Mouse (Mus musculus) liver, adult 2 months (tissue): ENCODE data around the gene Inafm1. TPM values are rescaled to one million over a fixed set of nuclear protein-coding genes. Genes with fewer than 3 reads are reported as not detected.
A peak's percentile ranks its signal among the peaks of the same experiment; 100 is the strongest.

Experiments used
- DNase-seq: peaks from one replicate; pipeline ENCODE4 v3.0.0-alpha.2; 2011; ENCODE audit warnings: low read depth, low spot score; ENCODE audit errors: extremely low read depth
- H3K27ac ChIP-seq: fragments of 200-500 bp; replicated peaks from 2 replicates; pipeline ENCODE4 v1.5.1; 2012; ENCODE audit warnings: low read depth, mild to moderate bottlenecking, control low read depth, inconsistent platforms, low read length; ENCODE audit not compliant: insufficient read depth
- H3K27me3 ChIP-seq: fragments of 200-500 bp; 2 replicates; pipeline ENCODE4 v1.6.1; 2012; ENCODE audit warnings: mild to moderate bottlenecking, moderate library complexity, low read length, inconsistent platforms; ENCODE audit not compliant: control insufficient read depth, insufficient read depth
- H3K36me3 ChIP-seq: fragments of 200-500 bp; 2 replicates; pipeline ENCODE4 v1.6.1; 2012; ENCODE audit warnings: low read length, inconsistent platforms; ENCODE audit not compliant: control insufficient read depth, insufficient read depth
- H3K4me1 ChIP-seq: fragments of 200-500 bp; 2 replicates; pipeline ENCODE4 v1.6.1; 2011; ENCODE audit warnings: low read length; ENCODE audit not compliant: control insufficient read depth, insufficient read depth
- H3K4me3 ChIP-seq: fragments of 200-500 bp; 2 replicates; pipeline ENCODE4 v1.5.1; 2011; ENCODE audit warnings: low read depth, mild to moderate bottlenecking, control low read depth, low read length, moderate library complexity; ENCODE audit not compliant: insufficient read depth
- H3K79me2 ChIP-seq: fragments of 200-500 bp; 2 replicates; pipeline ENCODE4 v1.6.1; 2012; ENCODE audit warnings: inconsistent platforms, mild to moderate bottlenecking, low read length, moderate library complexity; ENCODE audit not compliant: control insufficient read depth, insufficient read depth
- H3K9ac ChIP-seq: fragments of 200-500 bp; 2 replicates; pipeline ENCODE4 v1.6.1; 2012; ENCODE audit warnings: low read depth, mild to moderate bottlenecking, control low read depth, inconsistent platforms, low read length
- CTCF ChIP-seq: fragments of 200-500 bp; IDR thresholded peaks from 2 replicates; pipeline ENCODE4 v1.5.1; 2011; ENCODE audit warnings: low read depth, low read length, control low read depth
- POLR2A ChIP-seq: fragments of 200-500 bp; IDR thresholded peaks from 2 replicates; pipeline ENCODE4 v1.6.1; 2011; ENCODE audit warnings: low read length, control low read depth; ENCODE audit not compliant: insufficient read depth; ENCODE audit errors: extremely low read depth
- WGBS: fragments of 180-500 bp; shearing (Covaris S2); methylation state at CpG from one replicate; pipeline ENCODE4 v1.1.7; 2018; 5-methylcytosine and 5-hydroxymethylcytosine counted together
- polyA plus RNA-seq: library from polyadenylated mRNA; depleted of rRNA; stranded (reverse); fragments of >200 nt; gene quantifications from 2 replicates; pipeline ENCODE4 v1.2.3, GENCODE M21; 2012
- total RNA-seq: library from RNA; depleted of rRNA; stranded (reverse); fragments of >200 nt; gene quantifications from 2 replicates; pipeline ENCODE4 v1.2.3, GENCODE M21; 2014

Inafm1 gene
- total and polyA plus RNA-seq, 2 experiments: 1.9 to 8.8 TPM

DNA sequence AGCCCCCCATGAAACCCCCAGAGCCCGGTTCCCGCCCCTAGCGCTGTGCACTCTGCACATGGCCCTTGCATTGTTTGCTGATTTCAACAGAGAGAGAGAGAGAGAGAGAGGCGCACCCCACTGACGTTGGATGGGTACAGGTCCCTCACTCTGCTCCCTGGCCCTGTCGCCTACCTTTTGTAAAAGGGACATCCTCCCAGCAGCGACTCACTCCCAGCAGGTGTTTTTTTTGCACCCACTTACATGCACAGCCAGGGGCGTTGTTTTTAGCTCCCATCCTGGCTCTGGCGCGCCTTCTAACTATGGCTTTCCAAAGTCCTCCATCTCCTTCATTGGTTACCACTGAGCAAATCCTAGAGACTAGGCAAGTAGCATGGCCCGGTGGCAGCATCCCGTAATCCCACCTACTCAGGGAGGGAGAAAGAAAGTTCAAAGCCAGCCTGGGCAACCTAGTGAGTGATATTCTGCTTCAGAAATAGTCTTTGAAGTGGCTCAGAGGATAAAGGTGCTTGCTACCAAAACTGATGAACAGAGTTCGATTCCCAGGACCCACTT, 40.9 kb upstream of the Inafm1 start:
- TF ChIP-seq CTCF (no peak), POLR2A (no peak)
- Histone ChIP-seq H3K9ac (peak overlapping the region; percentile 99), H3K36me3 (peaks cover 3% of the 10 kb centered on the region; the same call in 1 of the 2 replicates), H3K27me3 (no peaks in the 10 kb centered on the region), H3K79me2 (peaks cover 5% of the 10 kb centered on the region; the same call in 1 of the 2 replicates), H3K27ac (peak overlapping the region; percentile 95), H3K4me1 (peaks cover 14% of the 10 kb centered on the region), H3K4me3 (peak overlapping the region; percentile 84)
- WGBS: 8% methylated on average over 13 of the region's 13 CpGs
- peak; percentile 81 for DNase-seq

DNA sequence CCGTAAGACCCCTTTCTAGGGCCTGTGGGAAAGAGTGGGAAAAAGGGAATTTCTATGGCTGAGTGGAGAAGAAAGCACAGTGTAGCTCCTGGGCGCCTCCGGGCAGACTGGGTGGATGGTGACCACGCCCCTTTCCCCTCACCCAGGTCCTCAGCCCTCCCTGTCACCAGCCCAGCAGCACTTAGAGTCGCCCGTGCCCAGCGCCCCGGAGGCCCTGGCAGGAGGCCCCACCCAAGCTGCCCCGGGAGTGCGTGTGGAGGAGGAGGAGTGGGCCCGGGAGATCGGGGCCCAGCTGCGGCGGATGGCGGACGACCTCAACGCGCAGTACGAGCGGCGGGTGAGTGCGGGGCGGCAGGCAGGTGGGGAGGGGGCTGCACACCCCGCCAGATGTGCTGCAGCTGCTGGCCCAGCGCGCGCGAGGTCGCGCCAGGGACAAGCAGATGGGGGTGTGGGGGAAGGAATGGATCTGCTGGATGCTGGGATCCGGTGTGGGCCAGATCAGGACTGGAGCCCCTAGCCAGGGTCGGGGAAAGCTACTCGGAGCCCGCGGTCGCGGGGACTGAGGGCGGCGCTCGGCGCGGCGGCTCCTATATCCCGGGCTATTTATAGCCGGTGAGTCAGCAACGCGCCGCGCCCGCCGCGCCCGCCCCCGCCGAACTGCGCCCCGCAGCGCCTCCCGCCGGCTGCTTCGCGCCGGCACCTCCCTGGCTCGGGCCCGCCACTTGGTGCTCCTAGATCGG, 40.2 kb upstream of the Inafm1 start:
- under 1% methylated on average over 59 of the region's 66 CpGs for WGBS
- peaks cover 5% of the 10 kb centered on the region; the same call in 1 of the 2 replicates for H3K79me2 ChIP-seq
- peaks cover 3% of the 10 kb centered on the region; the same call in 1 of the 2 replicates for H3K36me3 ChIP-seq
- TF ChIP-seq CTCF (peak; percentile 43; the same call in 1 of the 2 replicates), POLR2A (peak; percentile 95)
- peaks cover 19% of the 10 kb centered on the region for H3K4me1 ChIP-seq
- H3K9ac ChIP-seq: peak overlapping the region; percentile 99
- H3K4me3 ChIP-seq: peak overlapping the region; percentile 84
- no peak for DNase-seq
- no peaks in the 10 kb centered on the region for H3K27me3 ChIP-seq
- H3K27ac ChIP-seq: peak overlapping the region; percentile 95

DNA sequence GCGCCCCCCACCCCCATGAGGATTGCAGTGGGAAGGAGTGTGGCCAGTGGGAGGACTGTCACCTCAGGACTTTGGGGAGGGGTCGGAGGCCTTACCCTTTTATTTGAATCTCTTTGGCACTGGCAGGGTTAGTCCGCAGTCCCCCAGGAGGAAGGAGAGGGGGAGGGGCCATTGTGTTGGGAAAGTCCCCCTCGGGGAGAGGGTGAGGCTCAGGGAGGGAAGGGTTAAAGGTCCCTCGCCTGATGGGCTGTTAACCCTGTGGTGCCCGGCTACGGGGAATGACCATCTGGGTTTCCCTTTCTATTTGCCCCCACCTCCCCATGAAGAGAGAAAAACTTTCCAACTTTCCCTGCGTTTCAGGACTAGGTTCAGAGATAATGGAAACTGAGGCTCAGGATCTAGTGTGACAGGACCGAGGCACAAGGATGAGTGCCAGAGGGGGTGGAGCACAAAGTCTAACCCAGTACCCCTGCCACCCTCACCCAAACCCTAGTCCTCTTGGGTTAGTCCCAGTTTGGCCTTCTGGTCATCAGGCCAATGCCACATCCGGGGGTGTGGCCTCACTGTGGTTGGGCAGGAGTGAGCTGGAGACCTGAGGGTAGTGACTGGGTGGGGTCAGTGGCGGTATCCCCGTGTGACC, 39.4 kb upstream of the Inafm1 start:
- Histone ChIP-seq H3K79me2 (peaks cover 5% of the 10 kb centered on the region; the same call in 1 of the 2 replicates), H3K9ac (peak overlapping the region; percentile 99), H3K27ac (peak overlapping the region; percentile 95), H3K4me3 (peak overlapping the region; percentile 84), H3K4me1 (peaks cover 20% of the 10 kb centered on the region), H3K36me3 (peaks cover 3% of the 10 kb centered on the region; the same call in 1 of the 2 replicates), H3K27me3 (no peaks in the 10 kb centered on the region)
- DNase-seq: peak; percentile 96
- TF ChIP-seq POLR2A: peak; percentile 51; the same call in 1 of the 2 replicates
- TF ChIP-seq CTCF: no peak
- WGBS: 0% methylated on average over 12 of the region's 12 CpGs

DNA sequence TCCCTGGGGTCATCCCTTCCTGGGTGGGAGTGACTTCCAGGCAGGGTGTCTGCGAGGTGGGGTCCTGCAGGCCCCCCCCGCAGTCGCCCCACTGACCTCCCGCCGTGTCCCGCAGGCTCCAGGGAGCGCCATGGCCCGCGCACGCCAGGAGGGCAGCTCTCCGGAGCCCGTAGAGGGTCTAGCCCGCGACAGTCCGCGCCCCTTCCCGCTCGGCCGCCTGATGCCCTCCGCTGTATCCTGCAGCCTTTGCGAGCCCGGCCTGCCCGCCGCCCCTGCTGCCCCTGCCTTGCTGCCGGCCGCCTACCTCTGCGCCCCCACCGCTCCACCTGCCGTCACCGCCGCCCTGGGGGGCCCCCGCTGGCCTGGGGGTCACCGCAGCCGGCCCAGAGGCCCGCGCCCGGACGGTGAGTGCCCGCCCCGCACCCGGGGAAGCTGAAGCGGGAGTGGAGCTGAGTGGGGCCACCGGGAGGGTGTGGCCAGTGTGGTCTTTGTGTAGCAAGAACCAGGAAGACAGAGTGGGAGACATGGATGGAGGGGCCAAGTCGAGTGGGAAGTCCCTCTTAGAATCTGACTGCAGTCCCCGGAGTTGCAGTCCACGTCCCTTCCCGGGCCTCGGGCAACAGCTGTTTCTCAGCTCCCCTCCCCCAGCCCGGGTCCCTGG, 38.7 kb upstream of the Inafm1 start:
- WGBS: under 1% methylated on average over 49 of the region's 49 CpGs
- TF ChIP-seq CTCF (no peak), POLR2A (0 out of 2 replicates have a peak, but pooled peaks have one; percentile 23)
- DNase-seq: no peak

DNA sequence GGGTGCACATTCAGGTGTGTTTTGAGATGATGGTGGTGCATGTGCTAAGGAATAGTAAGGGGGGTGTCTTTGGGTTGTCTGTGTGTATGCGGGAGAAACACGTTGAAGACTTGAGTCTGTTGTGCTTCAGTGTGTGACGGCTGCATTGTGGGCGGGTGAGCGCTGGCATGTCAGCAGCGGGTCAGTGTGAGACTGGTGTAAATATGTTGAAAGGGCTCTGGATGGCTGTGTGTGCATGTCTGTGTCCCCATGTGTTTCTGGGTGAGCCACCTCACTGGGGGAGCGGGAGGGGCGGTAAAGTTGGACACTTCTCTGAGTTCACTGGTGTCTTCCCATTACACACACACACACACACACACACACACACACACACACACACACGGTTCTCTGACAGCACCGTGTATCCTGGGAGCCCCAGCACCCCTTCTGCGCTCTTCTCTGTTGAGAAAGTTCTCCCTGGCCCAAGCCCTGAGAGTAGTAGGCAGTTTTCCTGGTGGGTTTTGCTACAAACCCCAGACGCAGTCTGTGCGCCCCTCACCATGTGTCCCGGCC, 38.1 kb upstream of the Inafm1 start:
- Histone ChIP-seq H3K9ac (peak overlapping the region; percentile 95), H3K4me1 (peaks cover 20% of the 10 kb centered on the region), H3K27ac (peak overlapping the region; percentile 84), H3K79me2 (peaks cover 5% of the 10 kb centered on the region; the same call in 1 of the 2 replicates), H3K4me3 (peak overlapping the region; percentile 84), H3K36me3 (peaks cover 2% of the 10 kb centered on the region; the same call in 1 of the 2 replicates), H3K27me3 (no peaks in the 10 kb centered on the region)
- TF ChIP-seq CTCF (no peak), POLR2A (no peak)
- 0% methylated on average over 14 of the region's 14 CpGs for WGBS
- peak; percentile 63 for DNase-seq

More for the DNA sequence above, 38.7 kb upstream of the Inafm1 start:
- H3K4me3 ChIP-seq: peak overlapping the region; percentile 84
- H3K4me1 ChIP-seq: peaks cover 20% of the 10 kb centered on the region
- no peaks in the 10 kb centered on the region for H3K27me3 ChIP-seq
- H3K27ac ChIP-seq: peak overlapping the region; percentile 84
- H3K36me3 ChIP-seq: peaks cover 3% of the 10 kb centered on the region; the same call in 1 of the 2 replicates
- peaks cover 5% of the 10 kb centered on the region; the same call in 1 of the 2 replicates for H3K79me2 ChIP-seq
- H3K9ac ChIP-seq: peak overlapping the region; percentile 95
